Mouse (Mus musculus) T-helper 2 cell (primary cell): Measurements from ENCODE around the gene Cnr2.

Experiments used
- in situ Hi-C: fragments of 300-600 bp; cut with MboI, MseI; formaldehyde crosslinking; loops from one replicate; pipeline ENCODE4 v1.15.1; 2025; ENCODE audit warnings: high pct_unique_total_duplicates

Gene Cnr2

DNA sequence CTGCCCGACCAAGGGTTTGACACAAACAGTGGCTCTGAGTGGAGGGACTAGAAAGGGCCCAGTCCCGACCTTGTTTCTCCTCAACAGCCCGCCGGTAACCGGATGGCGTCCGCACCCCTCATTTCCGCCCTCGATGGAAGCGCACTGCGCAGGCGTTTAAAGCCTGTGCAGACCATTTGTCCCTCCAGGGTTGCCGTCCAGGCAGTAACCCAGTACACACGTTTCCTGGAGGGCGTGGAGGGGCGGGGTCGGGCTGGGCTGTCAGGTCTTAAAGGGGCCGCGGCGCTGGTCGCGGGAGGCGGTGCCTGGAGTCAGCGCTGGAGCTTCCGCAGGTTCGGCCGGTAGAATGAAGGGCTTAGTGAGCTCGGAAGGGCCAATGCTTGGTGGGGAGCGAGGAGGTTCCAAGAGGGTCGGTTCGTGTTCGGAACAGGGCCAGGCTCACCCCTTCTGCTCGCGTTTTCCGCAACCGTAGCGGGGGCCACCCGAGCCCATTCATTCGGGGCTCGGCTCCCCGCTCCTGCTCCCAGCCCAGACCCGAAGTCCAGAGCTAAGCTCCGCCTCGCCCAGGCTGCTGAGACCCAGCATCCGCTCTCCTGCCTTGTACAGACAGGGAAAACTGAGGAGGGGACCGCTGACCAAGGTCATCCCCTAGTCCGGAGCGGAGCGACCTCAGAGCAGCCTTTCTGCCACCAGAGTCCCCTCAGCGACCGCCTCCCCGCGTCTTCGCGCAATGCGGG, 68.4 kb downstream of the Cnr2 start, which contains the start of gene Gale:
Gale (plus strand) TSS at position 271 of the 737 bp plus-strand sequence.
- in situ Hi-C loops, result loop anchor here (25.0 kb wide), 1 partner anchor 1899 kb away; the partner anchor contains the start of gene Ece1

DNA sequence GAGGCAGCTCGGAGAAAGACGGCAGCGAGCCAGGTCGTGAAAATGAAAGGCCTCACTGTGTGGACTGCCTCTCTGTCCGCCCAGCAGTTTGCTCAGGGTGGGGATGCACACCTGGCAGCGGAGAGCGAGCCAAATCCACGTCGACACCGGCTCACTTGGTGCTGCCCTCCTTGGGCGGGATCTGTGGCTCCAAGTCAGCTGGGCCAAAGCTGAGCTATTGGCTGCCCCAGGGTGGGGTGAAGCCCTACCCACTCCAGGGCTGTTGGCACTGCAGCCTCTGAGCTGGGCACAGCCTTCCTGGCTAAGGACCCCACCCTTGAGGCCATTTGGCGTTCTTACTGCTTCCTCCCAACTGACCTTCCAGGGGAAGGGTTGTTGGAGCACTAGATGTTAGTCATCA, 69.2 kb downstream of the Cnr2 start:
- in situ Hi-C loops, result loop anchor here (25.0 kb wide), 1 partner anchor 1898 kb away; the partner anchor contains the start of gene Ece1

DNA sequence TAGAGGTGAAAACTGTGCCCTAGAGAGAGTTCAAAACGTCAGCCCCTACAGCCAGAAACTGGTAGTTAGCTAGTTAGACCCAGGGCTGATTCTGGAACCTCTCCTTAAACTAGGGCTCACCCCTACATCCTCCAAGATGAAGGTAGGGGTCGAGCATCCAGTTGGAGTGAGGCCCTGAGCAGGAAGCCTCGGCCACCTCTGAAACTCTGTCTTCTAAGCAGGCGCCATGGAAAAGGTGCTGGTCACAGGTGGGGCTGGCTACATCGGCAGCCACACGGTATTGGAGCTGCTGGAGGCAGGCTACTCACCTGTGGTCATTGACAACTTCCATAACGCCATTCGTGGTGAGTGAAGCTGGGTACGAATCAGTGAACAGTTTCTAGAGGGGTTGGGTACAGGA, 69.9 kb downstream of the Cnr2 start:
- in situ Hi-C loops, result loop anchor here (5.0 to 25.0 kb wide), 2 partner anchors 192 to 1897 kb away; partner anchors contain the start of gene Ece1

DNA sequence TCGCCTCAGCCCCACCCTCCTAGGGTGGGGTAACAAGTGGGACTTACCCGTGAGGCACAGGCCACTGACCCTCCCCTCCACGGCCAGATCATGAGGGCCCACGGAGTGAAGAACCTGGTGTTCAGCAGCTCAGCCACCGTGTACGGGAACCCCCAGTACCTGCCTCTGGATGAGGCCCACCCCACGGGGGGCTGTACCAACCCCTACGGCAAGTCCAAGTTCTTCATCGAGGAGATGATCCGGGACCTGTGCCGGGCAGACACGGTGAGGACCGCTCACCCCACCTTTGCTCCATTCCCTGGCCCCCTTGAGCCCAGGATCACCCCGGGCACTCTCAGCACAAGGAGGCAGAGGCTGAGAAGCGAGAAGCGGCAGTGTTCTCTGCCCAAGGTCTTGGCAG, 71.1 kb downstream of the Cnr2 start:
- in situ Hi-C loops, result loop anchor here (5.0 to 25.0 kb wide), 2 partner anchors 191 to 1896 kb away; partner anchors contain the start of gene Ece1

DNA sequence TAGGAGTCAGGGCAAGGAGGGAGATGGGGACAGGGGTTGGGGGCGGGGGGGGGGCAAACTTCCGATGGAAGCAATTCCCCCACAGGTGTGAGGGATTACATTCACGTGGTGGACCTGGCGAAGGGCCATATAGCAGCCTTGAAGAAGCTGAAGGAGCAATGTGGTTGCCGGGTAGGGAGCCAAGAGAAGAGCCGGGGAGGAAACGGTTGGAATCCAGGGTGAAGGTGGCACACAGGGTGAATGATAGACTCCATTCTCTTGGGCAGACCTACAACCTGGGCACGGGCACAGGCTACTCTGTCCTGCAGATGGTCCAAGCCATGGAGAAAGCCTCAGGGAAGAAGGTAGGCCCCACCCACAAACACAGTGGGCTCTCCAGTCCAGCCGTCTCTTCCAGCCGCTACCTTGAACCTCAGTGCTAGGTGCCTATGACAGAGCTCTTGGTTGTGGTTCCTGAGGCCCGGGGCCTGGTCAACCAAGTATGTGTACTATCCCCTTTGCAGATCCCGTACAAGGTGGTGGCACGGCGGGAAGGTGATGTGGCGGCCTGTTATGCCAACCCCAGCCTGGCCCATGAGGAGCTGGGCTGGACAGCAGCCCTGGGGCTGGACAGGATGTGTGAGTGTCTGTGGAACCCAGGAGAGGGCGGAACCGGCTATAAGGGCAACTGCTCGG, 72.0 kb downstream of the Cnr2 start:
- in situ Hi-C loops, result loop anchor here (5.0 to 25.0 kb wide), 2 partner anchors 190 to 1895 kb away; partner anchors contain the start of gene Ece1

DNA sequence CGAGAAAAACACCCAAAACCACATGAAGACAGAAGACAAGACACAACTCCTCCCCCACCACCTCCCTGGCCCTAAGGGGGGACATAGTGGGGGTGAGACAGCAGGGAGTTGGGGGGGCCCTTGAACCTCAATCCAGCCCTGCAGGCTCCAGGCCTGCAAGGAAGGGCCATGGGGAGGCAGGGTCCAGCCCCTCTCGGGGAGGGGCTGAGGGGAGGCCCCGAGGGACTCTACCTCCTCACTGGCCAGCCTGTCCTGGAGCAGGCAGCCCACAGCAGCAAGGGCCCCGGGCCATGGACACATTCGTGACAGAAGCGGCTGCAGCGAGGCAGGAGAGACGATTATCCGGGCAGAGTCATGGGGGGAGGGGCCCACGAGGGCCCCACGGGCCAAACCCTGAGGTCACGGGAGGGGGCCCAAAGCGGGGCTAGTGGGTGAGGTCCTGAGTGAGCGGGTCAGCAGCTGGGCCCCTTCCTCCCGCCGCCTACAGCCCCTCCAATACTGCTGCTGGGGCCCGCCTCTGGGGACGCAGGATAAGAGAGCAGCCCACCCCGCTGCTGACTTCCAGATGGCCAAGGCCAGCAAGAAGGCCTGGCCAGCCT, 73.2 kb downstream of the Cnr2 start:
- in situ Hi-C loops, result loop anchor here (5.0 to 25.0 kb wide), 2 partner anchors 189 to 1894 kb away; partner anchors contain the start of gene Ece1

DNA sequence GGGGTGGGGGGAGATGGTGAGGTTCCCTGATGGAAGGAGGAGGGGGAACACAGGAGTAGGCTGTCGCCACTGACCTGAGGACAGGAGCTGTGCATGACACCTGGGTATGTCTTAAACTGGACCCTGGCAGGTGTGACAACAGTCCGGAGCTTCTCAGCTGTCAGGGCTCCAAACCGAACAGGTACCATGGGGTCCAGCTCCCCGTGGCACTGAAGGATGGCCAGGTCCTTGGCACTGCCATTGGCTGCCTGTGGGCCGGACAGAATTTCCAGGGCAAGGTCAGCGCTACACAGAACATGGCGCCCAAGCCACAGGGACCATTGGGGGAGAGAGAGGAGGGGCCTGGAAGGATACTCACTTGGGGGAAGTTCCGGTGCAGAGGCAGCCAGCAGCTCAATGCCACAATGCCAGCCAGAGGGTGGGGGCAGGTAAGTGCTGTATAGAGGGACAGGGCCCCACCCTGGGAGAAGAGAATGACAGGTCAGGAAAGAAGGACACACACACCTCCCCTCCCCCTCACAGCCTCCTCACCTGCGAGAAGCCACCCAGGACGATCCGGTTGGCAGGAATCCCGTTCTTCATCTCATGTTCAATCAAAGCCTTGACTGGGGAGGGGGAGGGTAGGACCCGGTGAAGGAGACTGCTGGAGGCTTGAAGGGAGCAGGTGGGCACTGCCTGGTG, 74.0 kb downstream of the Cnr2 start:
- in situ Hi-C loops, result loop anchor here (5.0 to 25.0 kb wide), 2 partner anchors 188 to 1893 kb away; partner anchors contain the start of gene Ece1
